Mouse (Mus musculus): ENCODE results near the gene Tardbp.

GRCm38 (mm10) chr4:148570693-148571295 lies 56.0 kb downstream of the Tardbp start:
- TF ChIP-seq CTCF (IDR thresholded peaks at IDR 0.05; ENCODE audit: borderline replicate concordance, extremely low read depth, insufficient read depth, insufficient read length) (no peak), POLR2A (IDR thresholded peaks at IDR 0.05; ENCODE audit: borderline replicate concordance, extremely low read depth, insufficient read depth, insufficient read length, poor library complexity, severe bottlenecking) (no peak)

All from brain, embryonic 14.5 days (tissue).